Mouse (Mus musculus) urinary bladder, adult 18-20 months (tissue): ENCODE measurements around the gene Cdc42se2.

ENCODE experiments used
- DNase-seq, 2 experiments: peaks; one replicate each; pipeline ENCODE4 v3.0.0; 2022; ENCODE audit warnings: low spot score in 2 of 2, mixed read lengths in 2 of 2

The Cdc42se2 gene

DNA sequence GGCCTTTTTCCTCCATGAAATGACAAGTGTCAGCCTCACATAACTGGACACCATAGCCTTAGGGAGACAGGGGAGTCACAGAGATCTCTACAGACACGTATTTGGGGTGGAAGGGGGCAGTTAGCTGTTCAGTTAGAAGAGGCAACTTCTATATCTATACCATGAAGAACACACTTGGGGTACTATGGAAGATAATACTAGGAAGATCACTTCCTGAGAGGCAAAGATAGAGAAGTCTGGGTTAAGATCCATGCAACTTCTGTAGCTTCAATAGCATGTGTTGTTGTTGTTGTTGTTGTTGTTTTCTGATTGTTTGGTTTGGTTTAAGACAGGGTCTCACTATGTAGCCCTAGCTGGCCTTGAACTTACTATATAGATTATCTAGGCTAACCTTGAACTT is 5.7 kb upstream of the Cdc42se2 start:
- no peak for DNase-seq

DNA sequence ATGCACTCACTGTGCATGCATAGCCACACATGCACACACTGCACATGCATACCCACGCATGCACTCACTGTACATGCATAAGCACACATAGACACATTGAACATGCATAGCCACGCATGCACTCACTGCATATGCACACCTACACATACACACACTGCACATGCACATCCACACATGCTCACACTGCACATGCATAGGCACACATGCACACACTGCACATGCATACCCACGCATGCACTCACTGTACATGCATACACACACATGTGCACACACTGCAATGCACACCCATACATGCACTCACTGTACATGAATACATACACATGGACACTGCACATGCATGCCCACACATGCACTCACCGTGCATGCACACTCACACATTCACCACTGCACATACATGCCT is 4.0 kb upstream of the Cdc42se2 start:
- DNase-seq, result no peak

DNA sequence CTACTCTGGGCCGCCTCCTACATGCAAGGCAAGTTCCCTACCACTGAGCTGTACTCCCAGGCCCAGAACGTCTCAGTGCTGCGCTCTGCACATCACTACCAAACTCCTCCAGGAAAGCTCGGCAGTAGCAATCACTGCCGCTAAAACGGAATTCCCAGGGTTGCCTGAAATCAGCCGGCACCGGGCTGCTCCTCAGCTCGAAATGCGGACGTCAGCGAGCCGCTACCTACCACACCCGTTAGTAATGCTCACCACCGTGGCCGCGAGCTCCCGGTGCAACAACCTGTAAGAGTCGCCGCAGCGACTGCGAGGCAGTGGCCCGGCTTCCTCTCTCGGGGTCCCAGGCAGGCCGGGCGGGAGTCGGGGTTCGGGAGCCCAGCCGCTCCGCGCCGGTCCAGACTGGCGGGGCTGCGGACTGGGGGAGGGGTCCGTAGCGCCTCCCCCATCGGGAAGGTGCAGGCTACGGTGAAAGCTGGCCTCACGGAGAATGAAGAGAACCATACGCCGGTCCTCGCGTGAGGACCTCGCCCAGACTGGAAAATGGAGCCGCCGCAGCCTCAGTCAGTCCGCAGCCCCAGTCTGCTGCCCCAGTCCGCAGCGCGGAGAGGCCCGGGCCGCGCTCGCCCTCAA is 502 bp downstream of the Cdc42se2 start:
- DNase-seq, result peak; percentile 23 to 68

DNA sequence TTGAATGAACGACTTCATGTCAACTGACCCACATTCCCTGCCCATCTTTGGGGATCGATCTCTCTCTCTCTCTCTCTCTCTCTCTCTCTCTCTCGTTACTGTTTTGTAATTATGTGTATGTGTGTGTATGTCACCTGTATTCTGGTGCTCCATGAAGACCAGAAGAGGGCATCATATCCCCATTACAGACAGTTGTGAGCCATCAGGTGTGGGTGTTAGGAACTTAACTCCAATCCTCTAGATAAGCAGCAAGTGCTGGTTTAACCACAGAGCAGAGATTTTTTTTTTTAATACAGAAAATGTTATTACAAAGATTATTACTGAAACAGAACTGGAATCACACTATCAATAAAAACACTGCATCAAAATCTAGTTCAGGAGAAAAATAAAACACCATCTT is 1.9 kb downstream of the Cdc42se2 start:
- DNase-seq, result no peak

DNA sequence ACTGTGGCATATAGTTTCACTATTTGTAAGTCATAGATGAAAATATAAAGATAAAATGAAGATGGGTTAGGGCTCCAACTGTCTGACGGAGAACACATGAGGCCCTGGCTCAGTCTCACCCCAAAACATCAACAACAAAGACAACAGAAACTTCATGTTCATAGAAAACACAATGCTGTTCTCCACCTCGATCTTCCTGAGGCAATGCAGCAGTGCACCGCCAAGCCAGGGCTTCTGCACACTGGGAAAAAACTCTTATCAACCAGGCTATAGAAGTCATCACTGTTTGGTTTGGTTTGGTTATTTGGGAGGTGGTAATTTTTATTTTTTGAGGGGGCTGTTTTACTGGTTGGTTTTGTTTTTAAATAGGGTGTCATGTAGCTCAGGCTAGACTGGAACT is 3.0 kb downstream of the Cdc42se2 start:
- no peak for DNase-seq

DNA sequence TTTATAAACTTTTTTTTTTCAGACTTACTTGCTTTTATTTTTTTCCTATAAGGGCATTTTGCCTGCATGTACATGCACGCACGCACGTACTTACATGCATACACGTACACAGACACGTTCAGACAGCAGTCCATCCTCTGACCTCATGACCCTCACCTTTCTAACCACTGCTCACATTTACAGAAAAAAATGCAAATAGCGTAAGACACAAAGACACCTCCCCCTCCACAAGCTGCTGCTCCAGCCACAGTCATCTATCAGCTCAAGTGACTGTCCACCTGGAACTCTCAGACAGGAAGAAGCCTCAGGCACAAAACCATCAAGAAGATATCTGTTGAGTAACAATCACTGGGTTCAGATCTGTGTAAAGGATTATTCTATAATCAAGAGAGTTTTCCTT is 5.2 kb downstream of the Cdc42se2 start:
- DNase-seq, result no peak

DNA sequence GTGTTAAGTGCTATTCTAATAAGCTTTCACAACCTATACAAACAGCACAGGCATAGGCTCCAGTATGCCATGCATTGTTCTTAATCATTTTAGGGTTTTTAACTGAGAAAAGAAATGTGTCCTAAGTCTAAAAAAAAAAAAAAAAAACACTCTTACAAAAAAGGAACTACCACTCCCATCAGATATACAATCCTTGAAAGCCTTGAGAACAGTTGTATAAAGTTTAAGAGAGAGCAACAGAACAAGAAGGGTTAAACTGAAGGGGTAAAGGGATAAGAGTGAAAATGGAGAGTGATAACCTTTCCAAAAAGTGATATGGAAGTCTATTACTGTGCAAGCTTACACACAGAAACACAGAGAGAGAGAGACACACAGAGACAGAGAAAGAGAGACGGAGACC is 7.5 kb downstream of the Cdc42se2 start:
- DNase-seq, result no peak

DNA sequence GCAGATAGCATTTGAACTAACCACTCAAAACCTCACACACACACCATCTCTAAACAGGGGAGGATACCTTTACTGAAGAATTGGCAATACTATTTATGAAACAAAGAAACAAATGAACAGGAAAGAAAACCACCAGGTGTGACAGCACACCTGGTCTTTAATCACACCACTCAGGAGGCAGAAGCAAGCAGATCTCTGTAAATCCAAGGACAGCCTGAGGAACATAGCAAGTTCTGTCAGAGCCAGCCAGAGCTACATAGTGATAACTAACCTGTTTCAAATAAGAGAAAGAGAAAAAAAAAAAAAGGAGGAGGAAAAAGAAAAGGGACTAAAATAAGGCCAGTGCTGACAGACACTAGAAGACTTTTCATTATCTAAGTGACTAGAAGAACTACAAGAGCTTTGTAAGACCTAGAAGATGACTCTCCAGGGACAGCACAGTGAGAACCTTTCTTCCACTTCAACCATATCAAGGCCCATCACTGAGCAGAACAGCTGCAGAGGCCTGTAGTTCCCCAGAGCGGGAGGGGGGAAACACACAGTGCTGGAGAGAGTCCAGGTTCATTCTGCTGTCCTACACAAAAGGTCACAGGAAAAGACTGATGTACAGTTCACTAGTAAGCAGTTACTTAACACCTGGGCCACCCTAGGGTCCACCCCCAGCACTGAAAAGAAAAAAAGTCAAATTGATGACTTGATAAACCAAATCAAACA is 9.2 kb downstream of the Cdc42se2 start:
- no peak for DNase-seq

DNA sequence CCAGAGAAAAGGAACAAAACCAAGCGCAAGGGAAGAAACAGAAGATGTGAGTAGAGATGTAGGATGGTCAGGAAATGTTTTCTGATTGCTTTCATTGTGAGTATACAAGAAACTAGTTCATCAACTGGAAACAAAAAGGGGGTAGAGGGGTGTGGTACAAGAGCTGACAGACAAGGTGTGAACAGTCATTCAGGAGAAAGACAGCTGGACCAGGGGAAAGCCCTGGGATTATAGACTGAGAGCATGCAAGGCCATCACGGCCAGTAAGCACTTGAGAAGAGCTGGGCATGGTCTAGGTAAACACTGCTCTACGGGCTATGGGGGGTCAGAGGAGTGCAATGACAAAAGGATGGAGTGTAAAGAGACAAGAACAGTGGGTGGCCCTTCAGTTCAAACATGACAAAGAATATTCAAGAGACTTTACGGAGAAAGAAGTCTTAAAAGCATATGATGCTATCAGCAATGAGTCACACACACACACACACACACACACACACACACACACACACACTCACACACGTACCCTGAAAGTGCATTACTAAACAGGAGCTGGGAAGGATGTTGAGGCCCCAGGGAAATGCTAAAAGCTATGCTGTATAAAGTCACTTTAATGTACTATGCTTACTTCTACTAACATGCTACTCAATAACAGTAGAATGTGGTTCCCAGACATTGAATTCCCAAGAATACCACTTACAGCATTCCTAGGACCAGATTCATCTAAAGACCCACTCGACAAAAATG is 9.9 kb downstream of the Cdc42se2 start:
- no peak for DNase-seq

DNA sequence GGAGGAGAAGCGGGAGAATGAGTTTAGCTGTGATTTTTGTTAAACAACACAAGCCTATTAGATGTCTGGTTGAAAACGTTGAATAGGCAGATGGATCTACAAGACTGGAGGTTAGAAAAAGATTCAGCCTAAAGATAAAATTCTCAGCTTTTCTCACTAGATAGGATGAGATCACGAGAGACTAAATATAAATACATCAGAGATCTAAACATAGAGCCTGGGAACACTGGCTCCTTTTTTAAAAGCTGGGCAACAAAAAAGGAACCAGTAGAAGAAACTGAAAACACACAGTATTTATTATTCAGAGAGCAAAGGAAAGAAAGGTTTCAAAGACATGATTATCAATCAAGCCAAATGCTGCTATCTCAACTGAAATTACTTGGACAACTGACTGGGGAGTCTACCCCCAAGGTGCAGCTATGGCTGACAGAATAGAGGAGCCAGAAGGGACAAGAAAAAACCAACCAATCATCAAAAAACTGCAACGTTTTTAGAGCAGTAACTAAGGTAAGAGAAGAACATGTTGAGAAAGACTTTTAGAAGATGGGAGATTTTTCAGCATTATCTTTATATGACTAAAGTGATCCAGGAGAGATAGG is 10.6 kb downstream of the Cdc42se2 start:
- no peak for DNase-seq

DNA sequence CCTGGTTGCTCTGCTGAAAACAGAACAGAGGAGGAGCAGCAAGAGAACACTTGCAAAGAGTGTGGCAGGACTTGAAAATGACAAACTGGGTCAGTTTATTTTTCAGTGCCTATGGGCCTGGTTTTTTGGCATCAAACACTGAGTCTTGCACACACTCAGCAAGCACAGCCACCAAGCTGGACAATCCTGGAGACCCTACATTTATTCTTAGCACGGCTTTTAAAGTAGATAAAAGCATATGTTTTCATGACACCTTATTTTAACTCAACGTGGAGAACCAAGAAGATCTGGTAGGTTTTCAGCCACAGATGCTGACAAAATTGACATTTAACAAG is 11.1 kb downstream of the Cdc42se2 start:
- DNase-seq, result no peak

DNA sequence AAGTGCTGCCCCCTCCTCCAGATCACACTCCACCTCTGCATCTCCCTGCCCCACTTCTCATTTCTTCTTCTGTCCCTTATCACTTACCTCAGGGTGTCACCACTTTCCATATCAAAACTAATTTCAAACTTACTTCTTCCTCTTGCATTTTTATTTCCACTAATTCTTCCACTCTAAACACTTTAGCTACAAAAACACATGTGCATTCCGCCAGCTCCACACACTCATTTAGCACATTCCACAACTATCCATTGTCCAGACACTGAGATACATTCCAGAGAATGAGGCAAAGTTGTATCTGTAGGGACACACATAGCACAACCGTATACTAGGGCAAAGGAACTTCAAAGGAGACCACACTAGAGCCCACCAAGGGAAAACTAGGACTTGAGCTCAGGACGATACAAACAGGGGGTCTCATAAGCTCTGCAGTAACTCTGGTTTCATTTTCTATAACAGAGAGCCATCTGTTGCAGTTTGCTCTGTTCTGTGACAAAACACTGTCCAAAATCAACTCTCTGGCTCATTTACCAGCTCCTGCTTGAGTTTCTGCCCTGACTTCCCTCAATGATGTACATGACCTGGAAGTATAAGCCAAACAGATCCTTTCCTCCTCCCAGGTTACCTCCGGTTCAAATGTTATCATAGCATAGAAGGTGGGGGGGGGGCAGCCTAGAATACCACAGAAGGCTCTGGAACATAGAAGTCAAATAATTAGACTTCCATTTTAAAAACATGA is 11.7 kb downstream of the Cdc42se2 start:
- no peak for DNase-seq

DNA sequence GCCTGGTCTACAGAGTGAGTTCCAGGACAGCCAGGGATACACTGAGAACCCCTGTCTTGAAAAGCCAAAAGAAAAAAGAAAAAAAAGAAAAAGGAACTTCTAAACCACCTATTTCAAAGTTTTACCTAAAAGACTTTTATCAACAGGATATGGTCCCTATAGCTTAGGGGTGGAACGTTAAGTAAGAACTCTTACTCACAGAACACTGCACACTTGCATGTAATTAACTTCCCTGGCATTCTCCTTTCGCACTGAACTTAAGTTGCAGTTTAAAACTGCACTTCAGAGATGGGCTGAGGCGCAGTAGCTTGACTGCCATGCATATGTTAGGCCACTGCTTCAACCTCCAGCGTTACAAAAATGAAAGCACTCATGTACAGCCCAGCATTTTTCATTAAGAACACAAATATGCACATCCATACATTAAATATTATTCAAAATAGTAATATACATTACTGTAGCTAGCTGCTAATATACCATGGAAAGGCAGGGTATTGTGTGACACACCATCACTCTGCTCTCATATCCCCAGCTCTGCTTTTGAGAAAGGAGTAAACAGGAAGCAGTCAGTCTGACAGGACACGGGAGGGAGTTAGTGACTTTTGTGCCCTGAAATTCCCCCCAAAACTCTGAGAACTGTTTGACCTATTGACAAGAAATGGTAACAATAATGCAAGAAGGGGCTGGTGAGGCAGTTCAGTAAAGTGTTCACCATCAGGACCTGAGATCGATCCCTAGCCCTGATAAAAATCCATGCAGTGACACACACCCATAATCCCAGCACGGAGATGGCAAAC is 13.0 kb downstream of the Cdc42se2 start:
- DNase-seq, result no peak

DNA sequence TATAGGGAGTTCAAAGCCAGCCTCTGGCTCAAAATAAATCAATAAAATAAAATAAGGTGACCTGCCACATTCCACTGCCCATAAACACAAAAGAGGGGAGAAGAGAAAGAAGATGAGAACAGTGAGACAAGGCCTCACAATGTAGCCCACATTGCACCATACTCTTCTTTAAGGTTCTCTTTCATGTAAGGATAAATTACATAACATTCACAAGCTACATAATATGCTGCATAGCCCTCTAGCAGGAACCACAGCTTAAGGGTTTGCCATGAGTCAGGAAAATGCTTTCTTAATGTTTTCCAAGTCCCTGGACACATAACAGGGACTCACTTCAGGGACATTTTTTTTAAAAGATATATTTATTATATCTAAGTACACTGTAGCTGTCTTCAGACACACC is 15.9 kb downstream of the Cdc42se2 start:
- no peak for DNase-seq

DNA sequence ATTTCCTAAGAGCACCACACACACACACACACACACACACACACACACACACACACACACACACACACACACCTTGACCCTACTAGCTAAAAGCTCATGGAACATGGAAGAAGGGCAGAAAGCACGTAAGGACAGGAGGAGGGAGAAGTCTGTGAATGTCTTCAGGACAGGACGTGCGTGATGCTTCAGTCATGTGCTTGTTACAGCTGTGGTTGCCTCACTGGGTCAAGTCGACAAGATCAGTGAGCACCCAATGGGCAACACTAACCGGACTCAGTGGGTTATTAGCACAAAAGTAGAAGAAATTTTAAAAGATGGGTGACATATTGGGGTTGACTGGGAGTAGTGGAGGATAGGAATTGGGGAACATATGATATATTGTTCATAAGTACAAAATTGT is 17.6 kb downstream of the Cdc42se2 start:
- no peak for DNase-seq

DNA sequence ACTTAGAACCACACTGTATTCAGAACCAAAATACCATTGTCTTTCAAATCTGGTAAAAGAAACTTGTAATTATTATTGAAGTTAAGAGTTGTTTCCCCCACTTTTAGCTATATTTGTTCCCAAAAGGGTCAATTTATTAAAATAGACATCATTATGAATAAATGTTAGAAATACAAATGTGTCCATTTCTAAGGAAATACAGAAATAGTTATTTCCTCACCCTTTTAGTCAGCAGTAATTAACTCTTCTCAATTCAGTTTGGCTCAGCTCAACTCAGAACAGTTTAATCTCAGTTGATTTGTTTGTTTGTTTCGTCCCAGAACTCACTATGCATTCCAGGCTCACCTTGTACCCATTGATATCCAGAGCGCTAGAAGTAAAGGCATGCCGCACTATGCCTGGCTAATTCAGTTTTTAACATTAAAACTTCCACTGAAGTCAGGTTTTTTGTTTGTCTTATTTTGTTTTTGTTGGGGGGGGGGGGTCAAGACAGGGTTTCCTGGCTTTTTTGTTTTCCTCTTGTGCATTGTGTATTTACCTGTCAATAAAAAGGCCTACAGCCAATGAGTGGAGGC is 19.3 kb downstream of the Cdc42se2 start:
- DNase-seq, result no peak

DNA sequence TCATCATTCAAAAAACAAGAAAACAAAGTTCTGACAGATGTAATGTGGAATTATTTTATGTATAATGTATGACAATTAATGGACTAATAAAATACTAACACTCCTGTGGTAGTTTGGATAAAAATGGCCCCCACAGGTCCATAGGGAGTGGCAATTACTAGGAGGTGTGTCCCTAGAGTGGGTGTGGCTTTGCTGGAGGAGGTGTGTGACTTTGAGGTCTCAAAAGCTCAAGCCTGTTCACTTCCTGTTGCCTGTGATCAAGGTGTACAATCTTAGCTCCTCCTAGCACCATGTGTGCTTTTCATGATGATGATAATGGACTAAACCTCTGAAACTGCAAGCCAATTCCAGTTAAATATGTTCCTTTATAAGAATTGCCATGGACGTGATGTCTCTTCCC is 22.7 kb downstream of the Cdc42se2 start:
- DNase-seq, result no peak

DNA sequence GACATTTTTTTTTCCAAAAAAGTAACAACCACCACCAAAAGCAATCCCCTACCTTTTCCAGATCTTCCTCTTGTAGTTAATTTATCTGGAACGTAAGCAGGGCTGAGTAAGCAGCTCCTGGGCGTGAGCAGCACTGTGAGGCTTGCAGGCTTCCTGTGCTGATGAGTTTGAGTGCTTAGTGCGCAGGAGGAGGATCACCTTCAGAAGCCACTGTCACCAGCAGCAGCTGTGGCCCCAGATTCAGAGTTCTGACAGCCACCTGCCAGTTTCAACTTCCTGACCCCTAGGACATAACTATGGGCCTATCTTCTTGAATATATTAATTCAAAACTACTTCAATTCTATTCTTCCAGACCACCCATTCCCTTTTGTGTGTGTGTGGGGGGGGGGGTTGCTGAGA is 23.4 kb downstream of the Cdc42se2 start:
- no peak for DNase-seq

DNA sequence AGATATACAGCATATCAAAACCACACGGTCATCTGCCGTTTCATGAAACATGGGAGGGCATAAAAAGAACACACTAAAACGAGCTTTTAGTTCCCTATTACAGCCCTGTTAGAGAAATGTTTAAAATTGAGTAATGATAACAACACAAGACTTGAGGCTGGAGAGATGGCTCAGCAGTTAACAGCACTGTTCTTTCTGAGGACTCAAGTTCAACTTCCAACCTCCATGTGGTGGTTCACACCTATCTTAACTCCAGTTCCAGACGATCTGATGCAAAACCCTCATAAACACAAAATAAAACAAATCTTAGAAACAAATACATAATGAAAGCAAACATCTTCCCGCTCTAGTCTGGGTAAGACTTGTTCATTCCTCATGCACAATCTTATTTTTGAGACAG is 24.7 kb downstream of the Cdc42se2 start:
- DNase-seq, result no peak

DNA sequence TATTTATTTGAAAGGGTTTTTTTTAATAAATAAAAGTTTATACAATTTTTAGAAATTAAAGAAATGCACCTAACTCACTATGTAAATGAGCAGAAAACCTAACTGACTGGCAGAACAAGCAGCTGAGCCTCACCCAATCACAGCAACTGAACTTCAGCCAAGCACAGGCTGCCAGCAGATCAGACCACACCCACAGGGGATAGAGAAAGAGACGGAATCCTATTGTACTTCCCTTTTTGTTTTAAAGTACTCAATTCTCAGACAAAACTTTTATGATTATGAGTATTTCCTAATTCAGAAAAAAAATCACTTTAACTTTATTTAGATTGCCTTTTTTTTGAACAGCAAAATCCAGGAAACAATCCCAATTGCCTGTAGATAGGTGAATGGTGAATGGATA is 29.5 kb downstream of the Cdc42se2 start:
- peak in 1 of 2 experiments; percentile 4 for DNase-seq

DNA sequence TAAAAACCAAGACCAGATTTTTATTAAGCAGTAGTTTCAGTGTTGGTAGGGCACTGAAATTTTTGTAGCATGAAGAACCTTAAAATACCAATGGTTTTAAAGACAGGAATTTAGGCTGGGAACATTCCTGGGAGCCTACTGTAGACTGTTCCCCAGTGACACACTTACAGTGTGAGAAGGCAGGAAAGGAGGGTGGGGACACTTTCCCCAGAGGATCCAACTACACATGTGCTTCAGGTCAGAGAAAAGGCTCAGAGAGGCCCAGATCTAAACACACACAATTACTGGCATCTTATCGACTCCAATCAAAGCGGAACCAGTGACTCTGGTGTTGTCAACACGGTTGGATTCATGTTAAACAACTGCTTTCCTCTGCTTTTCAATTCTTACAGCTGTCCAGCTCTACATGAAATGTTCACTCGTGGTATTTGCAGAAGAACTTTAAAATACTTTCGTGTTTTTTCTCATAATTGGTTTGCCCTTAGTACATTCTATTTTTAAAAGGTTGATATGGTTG is 32.3 kb downstream of the Cdc42se2 start:
- DNase-seq, result no peak
